1 mouse cellular context compared by ENCODE assay signal in the genomic region with DNA sequence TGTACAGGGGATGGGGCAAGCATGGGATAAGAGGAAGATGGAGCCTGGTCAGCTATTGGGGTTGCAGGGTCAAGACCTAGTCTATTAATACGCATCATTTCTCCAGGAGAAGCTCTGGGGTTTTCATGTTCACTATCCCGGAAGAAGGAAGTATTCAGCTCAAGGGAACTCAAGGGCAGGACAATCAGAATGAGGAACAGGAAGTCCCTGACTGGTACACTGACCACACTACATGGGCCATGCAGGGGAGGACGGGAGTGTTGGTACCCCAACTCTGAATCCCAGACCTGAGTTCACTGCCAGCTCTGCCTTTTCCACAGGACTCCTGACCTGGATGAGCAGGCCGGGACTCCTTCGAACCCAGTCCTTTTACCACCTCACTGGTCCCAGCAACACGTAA.
TF ChIP-seq lines count a peak whose summit lies in the region.

No protein-coding gene starts in this region.

TF ChIP-seq in MEL, 35 proteins besides CTCF, POLR2A, EP300 and RAD21 (continued from another document):
- TF ChIP-seq JUND (IDR thresholded peaks at IDR 0.05; ENCODE audit: low read depth, low read length) (no peak), MXI1 (IDR thresholded peaks at IDR 0.05; ENCODE audit: low read depth, low read length) (no peak)
